Mouse (Mus musculus): ENCODE measurements at regions not wholly inside any gene's neighbourhood (a gene's known extent, or its start where the extent isn't known, plus 50 kb on each side); places are given as distances from the start of the nearest gene placed in this dataset.

- no peak for TF ChIP-seq POLR2A (IDR thresholded peaks at IDR 0.05; ENCODE audit: insufficient read depth, low read length)
- no peak for TF ChIP-seq CTCF (IDR thresholded peaks at IDR 0.05; ENCODE audit: low read depth, low read length)
- no peak for TF ChIP-seq EP300 (IDR thresholded peaks at IDR 0.05; ENCODE audit: insufficient read depth, low read depth, low read length)
Observed at GRCm38 (mm10) chr19:60051151-60051550, 107.7 kb upstream of the Rab11fip2 start.
